Mouse (Mus musculus): ENCODE data around the gene Tctex1d4. TPM values are rescaled to one million over a fixed set of nuclear protein-coding genes. Genes with fewer than 3 reads are reported as not detected.

The Tctex1d4 gene
- total RNA-seq, 2 experiments from 2014 or later: 0.47 TPM; not detected in 1

Small RNAs within 50 kb of the gene (microRNA-seq; reads per million reads assigned to microRNA genes)
- gene Gm22398: not detected

Other genes with a start within 250 kb of the Tctex1d4 start
- under 1 TPM; 0.34 to 0.41 TPM for gene Zswim5, start 249.4 kb upstream of the Tctex1d4 start, total RNA-seq (2021)
- 10 to 100 TPM; 63.3 to 64.2 TPM for gene Urod, start 132.4 kb upstream of the Tctex1d4 start, total RNA-seq (2021)
- gene Hectd3, start 131.5 kb upstream of the Tctex1d4 start, total RNA-seq (2021): 10 to 100 TPM; 22.8 to 23.2 TPM
- 10 to 100 TPM; 25.1 to 28.3 TPM for gene Eif2b3, start 107.4 kb upstream of the Tctex1d4 start, total RNA-seq (2021)
- gene Ptch2, start 30.7 kb upstream of the Tctex1d4 start, total RNA-seq (2021): 10 to 100 TPM; 10.4 to 12.8 TPM
- 1 to 10 TPM; 6.2 to 8.8 TPM for gene Btbd19, start 1.1 kb upstream of the Tctex1d4 start, total RNA-seq (2021)
- 1 to 10 TPM; 2.3 to 3.6 TPM for gene Plk3, start 7.2 kb downstream of the Tctex1d4 start, total RNA-seq (2021)
- 1,000 to 10,000 TPM; 1,262 to 1,321 TPM for gene Rps8, start 29.4 kb downstream of the Tctex1d4 start, total RNA-seq (2021)
- gene Kif2c, start 55.8 kb downstream of the Tctex1d4 start, total RNA-seq (2021): 10 to 100 TPM in 1 of 2 experiments, 1 to 10 TPM in 1; 9.6 to 10.9 TPM
- 10 to 100 TPM; 11.5 to 13.8 TPM for gene Tmem53, start 125.2 kb downstream of the Tctex1d4 start, total RNA-seq (2021)
- not detected for gene Armh1, start 125.3 kb downstream of the Tctex1d4 start, total RNA-seq (2021)